Mouse (Mus musculus) adrenal gland, adult 18-20 months (tissue): ENCODE data around the gene Naalad2. TPM values are rescaled to one million over a fixed set of nuclear protein-coding genes. Genes with fewer than 3 reads are reported as not detected.
"Not testable (repeated sequence)": the region's sequence is repeated elsewhere in the genome, so short reads cannot be mapped to it uniquely, and the experiment has no call there.

Source experiments
- DNase-seq, 2 experiments: peaks; one replicate each; pipeline ENCODE4 v3.0.0; 2021 to 2022; ENCODE audit warnings: low spot score in 2 of 2
- long read RNA-seq, 2 experiments: library from polyadenylated mRNA; stranded (forward); transcript quantifications; one replicate each; pipeline ENCODE4 v2.0.0; 2021
- total RNA-seq, 2 experiments: library from RNA; stranded (reverse); gene quantifications; 1 replicate in 1 of 2; 2 replicates in 1 of 2; pipeline ENCODE4 v1.2.3; 2021

The Naalad2 gene
- 1 to 10 TPM; 4.2 to 4.6 TPM for total RNA-seq
- long read RNA-seq, experiment 1, partial matches to known transcripts = 0 of 2 reads
- long read RNA-seq, experiment 1, other reads (novel, unspliced or antisense) = 1 of 2 reads
- long read RNA-seq, experiment 2, partial matches to known transcripts = 0 of 3 reads
- long read RNA-seq, experiment 2, other reads (novel, unspliced or antisense) = 1 of 3 reads

DNA sequence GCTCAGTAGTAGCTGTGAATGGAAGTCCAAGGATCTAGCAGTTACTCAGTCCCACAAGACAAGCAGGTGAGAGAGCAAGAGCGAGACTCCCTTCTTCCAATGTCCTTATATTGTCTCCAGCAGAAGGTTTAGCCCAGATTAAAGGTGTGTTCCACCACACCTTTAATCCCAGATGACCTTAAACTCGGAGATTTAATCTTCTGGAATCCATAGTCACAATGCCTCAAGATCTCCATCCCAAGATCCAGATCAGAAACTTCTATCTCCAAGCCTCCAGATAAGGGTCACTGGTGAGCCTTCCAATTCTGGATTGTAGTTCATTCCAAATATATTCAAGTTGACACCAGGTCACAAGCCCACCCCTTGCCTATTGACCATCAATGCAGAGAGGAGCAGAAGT is at the start of gene Naalad2:
Naalad2 (minus strand) TSS at position 101 of the 400 bp plus-strand sequence.
- DNase-seq = not testable (repeated sequence)

DNA sequence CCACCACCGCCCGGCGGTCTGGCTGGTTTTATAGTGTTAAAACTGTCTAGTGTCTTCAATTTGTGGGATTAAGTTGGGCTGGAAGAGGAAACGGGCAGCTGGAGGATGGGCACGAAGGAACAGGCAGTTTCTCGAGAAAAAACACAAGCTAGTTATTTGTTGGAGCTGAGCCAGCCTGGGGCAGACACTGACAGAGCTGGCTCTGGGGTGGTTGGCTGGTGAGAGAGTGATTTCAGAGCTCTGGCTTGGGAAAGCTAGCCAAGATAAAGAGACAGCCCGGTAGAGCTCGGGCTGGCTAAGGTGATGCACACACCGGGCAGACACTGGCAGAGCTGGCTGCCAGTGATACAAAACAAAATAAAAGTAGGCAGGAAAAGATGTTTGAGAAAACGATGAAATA is 28.9 kb upstream of the Naalad2 start:
- DNase-seq = no peak

DNA sequence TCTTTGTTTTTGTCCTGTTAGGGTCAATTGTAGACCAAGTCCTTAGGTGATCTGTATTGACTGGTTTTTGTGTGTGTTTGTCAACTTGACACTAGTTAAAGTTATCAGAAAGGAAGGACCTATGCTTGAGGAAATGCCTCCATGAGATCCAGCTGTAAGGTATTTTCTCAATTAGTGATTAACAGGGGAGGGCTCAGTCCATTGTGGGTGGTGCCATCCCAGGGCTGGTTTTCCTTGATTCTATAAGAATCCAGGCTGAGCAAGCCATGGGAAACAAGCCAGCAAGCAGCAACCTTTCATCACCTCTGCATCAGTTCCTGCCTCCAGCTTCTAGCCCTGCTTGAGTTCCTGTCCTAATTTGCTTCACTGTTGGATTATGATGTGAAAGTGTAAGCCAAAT is 27.6 kb upstream of the Naalad2 start, which contains the start of gene Mbd3l2:
Mbd3l2 (plus strand) TSS at position 301 of the 400 bp plus-strand sequence.
- no peak for DNase-seq

DNA sequence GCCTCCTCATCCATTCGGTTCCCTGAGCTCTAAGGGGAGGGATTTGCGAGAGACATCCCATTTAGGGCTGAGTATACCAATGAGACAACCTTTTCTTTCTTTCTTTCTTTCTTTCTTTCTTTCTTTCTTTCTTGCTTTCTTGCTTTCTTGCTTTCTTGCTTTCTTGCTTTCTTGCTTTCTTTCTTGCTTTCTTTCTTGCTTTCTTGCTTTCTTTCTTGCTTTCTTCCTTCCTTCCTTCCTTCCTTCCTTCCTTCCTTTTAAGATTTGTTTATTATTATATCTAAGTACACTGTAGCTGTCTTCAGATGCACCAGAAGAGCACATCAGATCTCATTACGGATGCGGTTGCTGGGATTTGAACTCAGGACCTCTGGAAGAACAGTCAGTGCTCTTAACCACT is 9.6 kb upstream of the Naalad2 start:
- DNase-seq = not testable (repeated sequence)

DNA sequence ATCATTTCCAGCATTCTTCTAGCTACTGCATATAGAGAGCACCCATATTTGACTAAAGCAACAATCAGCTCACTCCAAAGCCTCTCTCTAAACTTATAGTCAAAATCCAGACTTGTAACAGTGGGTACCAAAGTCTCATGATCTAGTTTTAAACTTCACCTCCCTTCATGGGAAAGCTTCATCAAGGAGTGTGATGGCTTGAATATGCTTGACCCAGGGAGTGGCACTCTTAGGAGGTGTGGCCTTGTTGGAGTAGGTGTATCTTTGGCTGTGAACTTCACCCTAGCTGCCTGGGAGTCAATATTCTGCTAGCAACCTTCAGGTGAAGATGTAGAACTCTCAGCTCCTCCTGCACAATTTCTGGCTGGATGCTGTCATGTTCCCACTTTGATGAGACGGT is 1.3 kb upstream of the Naalad2 start, which contains the start of gene Ubtfl1:
Ubtfl1 (plus strand) TSS at position 301 of the 400 bp plus-strand sequence.
- no peak for DNase-seq

DNA sequence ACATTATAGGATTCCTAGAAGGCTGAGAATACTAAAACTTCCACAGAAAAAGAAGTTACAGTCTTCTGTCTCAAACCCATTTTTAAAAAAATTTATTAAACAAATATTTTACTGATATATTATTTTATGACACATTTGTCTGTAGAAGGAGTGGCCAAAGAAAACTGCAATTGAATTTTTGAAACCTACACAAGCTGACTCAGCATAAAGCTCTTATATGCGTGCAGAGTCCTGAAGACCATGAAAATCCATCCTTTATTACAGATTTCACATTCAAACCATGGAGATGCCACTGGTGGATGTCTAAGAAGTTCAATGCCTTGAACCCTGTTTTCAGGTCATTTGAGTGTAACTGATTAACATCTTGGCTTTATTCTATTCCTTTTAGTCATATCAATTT is 3.2 kb downstream of the Naalad2 start:
- no peak for DNase-seq

DNA sequence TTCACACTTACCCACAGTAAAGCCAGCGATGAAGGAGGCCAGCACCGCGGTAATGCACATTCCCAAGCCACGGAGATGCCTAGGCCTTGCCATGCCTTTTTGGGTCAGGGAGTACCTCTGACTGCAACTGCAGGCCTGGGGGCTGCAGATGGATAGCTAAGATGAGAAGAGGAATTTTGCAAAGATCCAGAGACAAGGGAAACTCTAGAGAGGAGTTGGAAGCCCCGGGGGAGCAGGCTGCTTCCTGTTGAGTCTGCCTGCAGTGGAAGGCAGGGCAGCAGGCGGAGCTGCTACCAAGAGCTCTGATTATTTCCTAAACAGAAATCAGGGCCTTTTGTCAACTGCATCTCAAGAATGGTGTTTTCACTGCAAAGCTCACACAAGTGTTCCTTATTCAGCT is 17.0 kb downstream of the Naalad2 start:
- DNase-seq = no peak

DNA sequence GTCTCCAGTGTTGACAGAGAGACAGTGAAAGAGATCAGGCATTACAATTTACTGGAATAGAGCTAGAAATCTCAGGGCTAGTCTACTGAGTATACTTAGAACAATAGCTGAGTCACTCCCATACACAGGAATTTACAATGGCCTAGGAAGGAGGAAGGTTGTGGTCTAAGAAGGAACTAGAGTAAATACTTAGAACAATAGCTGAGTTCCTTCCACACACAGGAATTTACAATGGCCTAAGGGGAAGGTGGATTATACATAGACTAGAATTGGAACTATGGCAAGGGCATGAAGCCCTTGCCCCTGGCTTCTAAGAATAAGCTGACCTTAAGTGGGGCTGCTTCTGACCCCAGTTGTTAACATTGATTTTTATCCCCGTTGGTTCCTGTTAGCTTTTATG is 29.8 kb downstream of the Naalad2 start:
- not testable (repeated sequence) for DNase-seq

DNA sequence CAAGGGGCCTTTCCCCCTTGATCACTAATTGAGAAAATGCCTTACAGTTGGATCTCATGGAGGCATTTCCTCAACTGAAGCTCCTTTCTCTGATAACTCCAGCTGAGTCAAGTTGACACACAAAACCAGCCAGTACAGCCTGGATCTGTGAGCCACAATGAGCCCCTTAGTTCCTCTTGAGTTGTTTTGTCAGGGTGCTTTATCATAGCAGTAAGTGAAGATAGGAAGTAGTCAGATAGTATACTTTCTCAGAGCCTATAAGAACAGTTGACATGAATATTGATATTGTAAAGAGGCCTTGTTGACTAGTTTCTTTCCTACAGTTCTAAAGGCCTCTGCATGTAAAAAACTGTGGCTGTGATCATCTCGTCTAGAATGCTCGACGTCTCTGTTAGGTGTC is 82.8 kb downstream of the Naalad2 start:
- no peak for DNase-seq

DNA sequence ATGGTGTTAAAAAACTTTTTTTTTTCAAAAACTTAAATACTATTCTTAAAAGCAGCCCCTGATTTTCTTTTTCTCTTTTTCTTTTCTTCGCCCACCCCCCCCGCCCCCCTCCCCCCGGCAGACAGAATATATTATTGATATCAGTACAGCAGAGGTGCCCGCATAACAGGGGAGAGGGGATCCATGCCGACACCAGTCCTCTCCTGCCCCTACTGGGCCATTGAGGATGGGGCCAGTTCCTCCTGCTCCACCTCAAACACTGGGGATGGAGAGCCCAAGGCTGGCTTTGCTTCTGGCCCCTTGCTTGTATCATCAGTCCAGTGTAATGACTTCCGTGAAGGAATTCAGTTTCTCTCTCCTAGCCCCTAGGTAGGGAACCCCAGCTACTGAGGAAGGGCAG is 104.5 kb downstream of the Naalad2 start:
- no peak for DNase-seq

DNA sequence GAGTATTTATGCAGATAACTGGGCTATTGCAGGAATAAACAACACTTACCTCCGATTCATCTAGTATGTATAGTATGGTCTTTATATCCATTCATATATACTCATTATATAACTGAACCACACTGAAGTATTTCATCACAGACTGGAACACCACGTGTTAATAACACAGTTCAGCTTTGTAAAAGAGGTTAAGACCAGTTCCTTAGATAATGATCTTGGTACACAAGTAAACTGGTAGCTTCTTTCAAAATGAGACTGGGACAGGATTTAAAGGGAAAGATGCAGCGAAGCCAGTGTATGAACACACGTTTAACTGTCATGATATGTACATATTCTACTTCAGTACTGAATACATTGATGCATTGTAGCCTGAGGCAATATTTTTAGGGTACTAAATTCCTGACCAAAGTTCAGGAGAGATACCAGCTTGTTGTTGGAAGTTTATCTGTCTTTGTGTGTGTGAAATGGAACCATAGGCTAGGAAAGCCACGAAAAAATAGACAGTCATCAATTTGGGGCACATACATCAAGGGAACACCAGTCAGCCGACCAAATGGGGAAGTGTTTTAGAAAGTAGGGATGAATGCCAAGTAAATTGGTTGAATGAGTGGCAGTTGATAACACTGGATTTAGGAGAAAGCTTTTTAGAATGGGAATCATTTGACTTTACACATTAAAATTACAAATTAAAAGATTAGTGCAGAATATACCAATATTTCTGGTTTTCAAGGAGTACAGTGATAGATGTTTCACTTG is 109.6 kb downstream of the Naalad2 start:
- no peak for DNase-seq

DNA sequence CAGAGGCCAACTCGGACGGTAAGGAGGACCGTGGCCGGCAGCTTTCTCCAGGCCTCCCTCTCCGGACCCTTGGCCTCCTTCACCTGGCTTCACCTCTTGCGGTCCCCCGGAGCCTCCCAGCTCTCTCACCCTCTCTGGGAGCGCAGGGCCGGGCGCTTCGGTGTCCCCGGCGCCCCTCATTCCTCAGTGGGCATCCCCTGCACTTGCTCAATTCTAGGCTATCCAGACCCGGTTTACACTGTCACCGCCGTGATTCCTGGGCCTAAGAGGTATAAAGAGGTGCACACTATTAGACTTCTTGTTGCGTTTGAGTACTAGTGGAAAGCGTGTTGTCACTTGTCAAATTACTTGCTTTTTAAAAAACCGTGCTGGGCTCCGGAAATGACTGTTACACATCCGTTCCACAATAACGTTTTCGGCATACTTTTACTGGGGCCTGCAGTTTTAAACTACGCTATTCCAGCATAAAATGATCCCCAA is 110.3 kb downstream of the Naalad2 start:
- DNase-seq = no peak

DNA sequence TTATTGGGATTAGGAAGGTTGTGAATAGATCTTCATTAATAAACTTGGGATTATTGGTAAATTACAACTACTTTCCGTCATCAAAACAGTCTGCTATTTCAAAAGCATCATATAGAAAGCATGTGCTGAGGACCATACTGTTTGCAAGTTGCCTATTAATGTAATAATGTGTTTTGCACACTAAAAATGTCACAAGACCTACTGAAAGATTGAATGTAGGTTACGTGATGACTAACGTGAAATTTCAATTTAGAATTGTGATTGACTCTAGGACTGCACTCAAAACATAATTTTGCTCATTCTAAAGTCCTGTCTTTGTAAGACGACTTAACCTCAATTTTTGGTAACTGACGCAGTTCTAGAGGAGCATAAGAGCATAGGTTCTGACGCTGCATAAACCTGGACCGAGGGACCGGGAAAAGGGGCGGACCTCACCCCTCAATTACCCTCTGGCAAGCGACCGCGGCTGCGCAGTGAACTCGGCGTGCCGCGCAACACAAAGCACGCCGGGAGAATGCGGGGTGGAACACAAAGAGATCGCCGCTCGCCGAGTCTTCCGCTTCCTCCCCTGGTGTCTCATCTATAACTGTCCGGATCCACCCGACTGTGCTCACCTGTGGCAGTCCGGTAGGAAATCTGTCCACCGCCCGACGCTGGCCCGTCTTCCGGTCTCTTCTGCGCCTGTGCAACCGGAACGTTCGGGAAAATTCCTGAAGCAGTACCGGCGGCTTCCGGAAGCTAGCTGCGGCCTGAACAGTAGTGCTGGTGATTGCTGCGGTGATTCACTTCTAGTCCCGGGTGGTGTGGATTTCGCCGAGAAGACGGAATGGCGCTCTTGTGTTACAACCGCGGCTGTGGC is 111.0 kb downstream of the Naalad2 start, which contains the start of gene Chordc1:
Chordc1 (plus strand) TSS at position 555 of the 859 bp plus-strand sequence.
- DNase-seq = peak; percentile 94 to 98

DNA sequence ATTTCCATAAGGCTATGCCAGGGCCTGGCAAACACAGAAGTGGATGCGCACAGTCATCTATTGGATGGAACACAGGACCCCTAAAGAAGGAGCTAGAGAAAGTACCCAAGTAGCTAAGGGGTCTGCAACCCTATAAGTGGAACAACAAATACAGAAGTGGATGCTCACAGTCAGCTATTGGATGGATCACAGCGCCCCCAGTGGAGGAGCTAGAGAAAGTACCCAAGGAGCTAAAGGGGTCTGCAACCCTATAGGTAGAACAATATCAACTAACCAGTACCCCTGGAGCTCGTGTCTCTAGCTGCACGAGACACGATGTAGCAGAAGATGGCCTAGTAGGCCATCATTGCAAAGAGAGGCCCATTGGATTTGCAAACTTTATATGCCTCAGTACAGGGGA is 124.1 kb downstream of the Naalad2 start:
- DNase-seq = not testable (repeated sequence)

DNA sequence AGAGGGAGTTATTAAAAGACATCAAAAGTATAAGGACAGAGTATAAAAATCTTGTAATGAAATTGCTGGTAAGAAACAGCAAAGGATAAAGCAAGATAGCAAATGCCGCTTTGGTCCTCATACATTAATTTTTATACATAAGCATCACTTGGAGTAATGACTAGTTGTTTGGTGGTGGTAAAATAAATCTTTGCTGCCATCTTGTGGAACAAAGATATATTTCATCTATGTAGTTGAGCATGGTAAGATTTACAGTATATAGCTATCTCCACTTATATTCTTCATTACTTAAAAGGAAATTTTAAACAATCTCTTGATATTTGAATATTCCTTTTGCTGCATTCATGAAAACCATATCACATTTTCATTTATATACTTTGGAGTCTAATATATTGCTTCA is 125.3 kb downstream of the Naalad2 start:
- no peak for DNase-seq

DNA sequence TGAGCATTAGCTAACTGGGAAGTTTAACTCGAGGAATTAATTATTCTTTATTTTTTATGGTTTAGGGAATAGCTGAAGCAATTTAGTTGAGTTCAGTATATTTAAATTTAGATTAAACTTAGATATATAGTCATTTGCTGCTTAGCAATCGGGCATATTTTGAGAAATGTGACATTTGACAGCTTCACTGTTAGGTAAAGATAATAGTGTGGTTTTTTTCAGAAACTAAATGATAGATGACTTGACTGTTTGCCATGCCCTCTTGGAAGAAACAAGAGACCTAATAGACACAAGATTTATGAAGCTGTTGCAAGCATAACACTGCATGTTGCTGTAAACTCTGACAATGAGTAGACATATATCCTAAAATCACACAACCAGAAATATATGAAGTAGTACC is 126.0 kb downstream of the Naalad2 start:
- no peak for DNase-seq

DNA sequence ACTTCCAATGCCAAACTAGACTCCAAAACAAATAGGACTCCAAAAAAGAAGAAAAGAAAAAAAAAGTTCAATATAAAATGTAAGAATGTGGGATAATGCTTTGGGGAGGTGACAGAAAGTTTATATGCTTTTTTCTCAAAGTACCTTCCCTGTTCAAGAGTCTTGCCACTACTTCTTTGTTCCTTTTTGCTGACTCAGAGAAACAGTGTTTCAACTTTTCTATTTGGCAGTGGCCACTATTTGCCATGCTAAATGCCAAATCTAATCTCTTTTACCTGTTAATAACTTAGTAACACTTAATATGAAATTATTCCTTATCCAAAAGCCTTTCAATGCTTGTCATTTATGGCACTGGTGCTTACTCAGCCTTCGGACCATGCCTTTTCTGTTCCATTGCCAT is 126.9 kb downstream of the Naalad2 start:
- DNase-seq = no peak
